Mouse (Mus musculus): ENCODE measurements around the gene Gjb6.

The Gjb6 gene

GRCm38 (mm10) chr14:57084180-57084668 is 49.2 kb downstream of the Gjb6 start:
- no peak for DNase-seq (ENCODE audit: low spot score)

DNA sequence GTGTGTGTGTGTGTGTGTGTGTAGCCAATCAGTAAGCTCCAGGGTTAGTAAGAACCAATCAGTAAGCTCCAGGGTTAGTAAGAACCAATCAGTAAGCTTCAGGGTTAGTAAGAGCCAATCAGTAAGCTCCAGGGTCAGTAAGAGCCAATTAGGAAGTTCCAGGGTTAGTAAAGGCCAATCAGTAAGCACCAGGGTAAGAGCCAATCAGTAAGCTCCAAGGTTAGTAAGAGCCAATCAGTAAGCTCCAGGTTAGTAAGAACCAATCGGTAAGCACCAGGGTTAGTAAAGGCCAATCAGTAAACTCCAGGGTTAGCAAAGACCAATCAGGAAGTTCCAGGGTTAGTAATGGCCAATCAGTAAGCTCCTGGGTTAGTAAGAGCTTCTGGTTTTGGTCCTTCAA is 50.5 kb downstream of the Gjb6 start:
- DNase-seq (ENCODE audit: low spot score), result no peak

DNA sequence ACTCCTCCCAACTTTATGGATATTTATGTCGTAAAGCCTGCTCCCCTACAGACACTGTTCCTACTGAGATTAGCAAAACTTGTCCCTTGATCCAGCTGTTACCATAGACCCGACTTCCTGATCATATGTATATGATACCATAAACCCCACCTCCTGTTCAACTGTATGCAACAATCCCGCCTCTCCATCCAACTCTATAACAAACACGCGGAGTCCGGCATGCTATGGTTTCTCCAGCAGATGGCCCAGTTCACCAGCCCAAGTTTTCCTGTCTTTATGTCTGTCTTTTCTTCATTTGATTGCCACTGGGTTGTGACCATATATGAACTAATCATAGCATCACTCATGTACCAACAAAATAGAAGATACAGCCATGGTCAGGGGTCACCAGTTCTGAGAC is 57.9 kb downstream of the Gjb6 start:
- no peak for DNase-seq (ENCODE audit: low spot score)

Data from embryo, embryonic 10 days (tissue).